Mouse (Mus musculus): ENCODE data around the gene Armc12.
"Not testable (repeated sequence)": the region's sequence is repeated elsewhere in the genome, so short reads cannot be mapped to it uniquely, and the experiment has no call there.

Gene Armc12

DNA sequence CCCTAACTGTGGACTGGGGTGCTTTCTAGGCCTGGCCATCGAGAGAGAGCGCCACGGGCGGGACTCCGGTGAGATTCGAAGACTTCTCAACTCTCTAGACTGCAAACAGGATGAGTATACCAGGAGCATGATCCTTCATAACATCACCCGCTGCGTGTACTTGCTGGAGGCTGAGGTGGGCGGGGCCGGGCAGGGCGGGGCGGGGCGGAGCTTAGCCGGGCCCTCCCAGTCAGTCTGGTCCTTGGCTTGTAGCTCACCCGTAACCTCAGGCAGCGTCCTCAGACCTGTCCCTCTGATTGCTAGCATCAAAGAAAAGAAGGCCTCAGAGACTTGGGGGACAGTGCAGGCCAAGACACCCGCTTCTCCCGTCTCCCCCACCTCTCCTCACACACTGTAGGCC, 1.3 kb downstream of the Armc12 start:
- DNase-seq (ENCODE audit: low spot score in 2 of 2): no peak

DNA sequence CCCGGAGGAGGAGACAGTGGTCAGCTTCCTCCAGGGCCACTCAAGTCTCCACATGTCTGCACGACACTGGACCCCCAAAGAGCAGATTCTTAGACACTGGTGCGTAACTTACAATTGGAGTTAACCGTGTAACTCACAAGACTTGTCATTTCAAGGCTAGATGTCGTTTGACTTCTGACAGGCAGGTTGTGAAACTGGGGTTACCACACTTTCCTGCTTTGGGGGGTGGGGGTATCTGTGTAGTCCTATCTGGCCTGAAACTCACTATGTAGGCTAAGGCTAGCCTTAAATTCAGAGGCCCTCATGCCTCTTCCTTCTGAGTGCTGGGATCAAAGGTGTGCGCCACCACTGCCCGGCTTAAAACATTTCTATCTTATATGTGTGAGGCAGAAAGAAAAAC, 2.0 kb downstream of the Armc12 start:
- no peak for DNase-seq (ENCODE audit: low spot score in 2 of 2)

DNA sequence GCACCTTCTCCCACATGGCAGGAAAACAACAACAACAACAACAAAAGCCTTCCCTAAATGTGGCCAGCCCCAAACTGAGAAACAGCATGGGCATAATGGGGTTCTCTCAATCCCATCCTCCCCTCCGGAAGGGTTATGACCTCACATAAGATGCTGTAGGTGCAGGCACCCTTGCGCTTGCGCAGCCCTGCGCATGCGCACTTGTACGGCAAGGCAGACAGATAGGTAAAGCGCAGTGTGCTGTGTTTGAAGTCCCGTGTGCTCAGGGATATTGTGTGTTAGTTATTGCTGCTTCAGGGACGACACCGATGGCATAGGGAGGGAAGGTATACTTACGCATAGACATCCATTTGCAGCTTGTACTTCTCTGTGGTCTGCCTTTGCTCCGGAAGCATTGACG, 2.7 kb downstream of the Armc12 start:
- no peak for DNase-seq (ENCODE audit: low spot score in 2 of 2)

DNA sequence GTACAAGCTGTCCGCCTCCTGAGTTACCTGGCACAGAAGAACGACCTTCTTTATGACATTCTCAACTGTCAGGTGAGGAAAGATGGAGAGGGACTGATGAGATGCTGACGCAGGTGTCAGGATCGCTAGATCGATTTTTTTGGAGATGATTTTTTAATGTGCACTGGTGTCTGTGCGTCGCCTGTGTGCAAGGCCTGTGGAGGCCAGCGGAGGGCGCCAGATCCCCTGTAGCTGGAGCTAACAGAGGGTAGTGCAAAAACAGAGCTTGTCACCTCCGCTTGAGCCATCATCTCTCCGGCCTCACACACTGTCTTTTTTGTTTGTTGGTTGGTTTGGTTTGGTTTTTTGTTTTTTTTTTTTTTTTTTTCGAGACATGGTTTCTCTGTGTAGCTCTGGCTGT, 7.3 kb downstream of the Armc12 start:
- no peak for DNase-seq (ENCODE audit: low spot score in 2 of 2)

DNA sequence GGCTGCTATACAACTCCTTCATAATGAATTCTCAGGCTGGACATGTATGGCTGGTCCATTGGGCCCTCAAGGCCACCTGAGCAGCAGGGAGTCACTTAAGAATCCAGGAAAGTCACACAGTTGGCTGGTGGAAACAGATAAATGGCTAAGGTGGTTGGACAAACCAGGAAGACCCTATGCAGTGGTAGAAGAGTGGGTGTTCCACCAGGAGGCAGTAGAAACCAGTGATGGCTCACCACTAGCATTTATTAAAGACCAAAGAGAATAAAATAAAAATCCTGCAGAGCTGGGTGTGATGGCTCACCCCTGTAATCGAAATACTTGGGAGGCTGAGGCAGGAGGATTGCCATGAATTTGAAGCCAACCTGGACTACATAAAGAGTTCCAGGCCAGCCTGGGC, 16.3 kb downstream of the Armc12 start:
- no peak for DNase-seq (ENCODE audit: low spot score in 2 of 2)

DNA sequence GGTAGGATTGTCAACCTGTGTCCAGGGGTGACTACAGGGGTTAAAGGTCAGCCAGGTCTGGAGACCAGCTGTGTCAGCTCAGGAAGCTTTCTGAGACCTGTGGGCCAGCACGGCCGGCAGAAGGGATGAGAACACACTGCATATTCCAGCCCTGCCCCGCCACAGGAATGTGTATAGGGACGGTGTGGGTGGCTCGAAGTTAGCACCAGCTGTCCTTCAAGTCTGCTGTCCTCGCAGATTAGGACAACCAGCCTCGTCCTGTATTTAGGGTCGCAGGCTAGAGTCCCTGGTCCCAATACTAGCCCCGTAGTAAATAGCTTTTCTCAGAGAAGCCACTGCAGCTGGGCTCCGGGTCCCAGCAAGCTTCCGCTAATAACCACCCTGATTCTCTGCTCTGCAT, 17.9 kb downstream of the Armc12 start:
- DNase-seq (ENCODE audit: low spot score in 2 of 2): no peak

DNA sequence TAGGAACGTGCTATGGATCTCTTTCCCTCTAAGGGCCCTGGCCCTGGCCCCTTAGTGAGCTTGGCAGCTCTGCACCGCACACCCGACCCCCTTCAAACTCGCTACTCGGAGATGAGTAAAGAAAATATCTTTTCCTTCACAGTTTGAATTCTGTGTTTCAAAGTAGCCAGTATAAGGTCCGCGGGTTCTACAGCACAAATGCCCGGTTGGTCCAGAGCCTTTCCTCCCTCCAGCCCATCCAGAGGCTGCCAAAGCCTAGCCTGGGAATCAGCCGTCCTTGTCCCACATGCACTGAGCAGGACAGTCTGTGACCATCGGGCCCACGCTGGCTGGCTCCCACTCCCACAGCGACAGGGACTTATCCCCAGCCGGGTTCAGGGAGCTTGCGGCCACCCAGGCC, 18.5 kb downstream of the Armc12 start, which contains the start of gene Clpsl2:
Gene Clpsl2, plus strand, starts transcription at position 301 of the 400 bp plus-strand sequence.
- DNase-seq (ENCODE audit: low spot score in 2 of 2): no peak

DNA sequence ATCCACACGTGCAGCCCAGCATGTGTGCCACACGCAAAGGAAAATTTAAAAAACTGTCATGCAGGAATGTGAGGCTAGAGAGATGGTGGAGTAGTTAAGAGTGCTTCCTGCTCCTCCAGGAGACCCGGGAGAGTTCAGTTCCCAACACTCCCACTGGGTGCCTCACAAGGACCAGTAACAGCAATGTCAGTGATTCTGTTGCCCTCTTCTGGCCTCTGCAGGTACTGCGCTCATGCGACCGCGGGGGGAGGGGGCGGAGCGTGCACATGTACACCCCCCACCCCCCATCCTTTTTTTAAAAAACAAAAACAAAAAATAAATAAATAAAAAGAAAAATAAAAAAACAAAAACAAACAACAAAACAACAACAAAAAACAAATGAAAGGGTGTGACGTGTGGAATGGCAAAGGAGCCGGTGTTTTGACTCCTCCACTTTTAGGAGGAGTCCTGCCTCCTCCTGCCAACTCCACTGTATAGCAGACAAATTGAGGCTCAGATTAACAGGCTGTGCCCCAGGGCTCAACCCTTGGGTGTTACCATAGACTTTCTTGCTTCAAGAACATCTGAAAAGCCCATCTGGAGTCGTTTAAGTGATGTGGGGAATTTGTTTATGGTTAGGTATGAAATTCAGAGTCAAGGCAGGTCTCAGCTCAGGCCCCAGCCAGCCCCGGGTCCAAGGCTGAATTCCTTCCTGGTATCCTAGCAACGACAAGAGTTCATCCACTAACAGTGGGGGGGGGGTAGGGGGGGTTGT, 22.6 kb downstream of the Armc12 start:
- DNase-seq (ENCODE audit: low spot score in 2 of 2): peak; percentile 26 to 66

DNA sequence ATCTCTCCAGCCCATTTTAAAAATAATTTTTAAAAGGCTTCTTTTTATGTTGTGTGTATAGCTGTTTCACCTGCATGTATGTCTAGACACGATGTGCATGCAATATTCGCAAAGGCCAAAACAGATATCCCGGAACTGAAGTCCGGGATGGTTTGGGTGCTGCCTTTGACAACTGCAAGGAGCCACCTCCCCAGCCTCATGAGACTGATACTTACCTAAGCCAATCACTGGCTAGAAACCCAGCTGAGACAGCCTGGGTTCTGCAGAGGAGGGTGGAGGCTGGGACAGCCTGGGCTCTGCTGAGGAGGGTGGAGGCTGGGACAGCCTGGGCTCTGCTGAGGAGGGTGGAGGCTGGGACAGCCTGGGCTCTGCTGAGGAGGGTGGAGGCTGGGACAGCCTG, 23.4 kb downstream of the Armc12 start:
- DNase-seq (ENCODE audit: low spot score in 2 of 2): not testable (repeated sequence)

DNA sequence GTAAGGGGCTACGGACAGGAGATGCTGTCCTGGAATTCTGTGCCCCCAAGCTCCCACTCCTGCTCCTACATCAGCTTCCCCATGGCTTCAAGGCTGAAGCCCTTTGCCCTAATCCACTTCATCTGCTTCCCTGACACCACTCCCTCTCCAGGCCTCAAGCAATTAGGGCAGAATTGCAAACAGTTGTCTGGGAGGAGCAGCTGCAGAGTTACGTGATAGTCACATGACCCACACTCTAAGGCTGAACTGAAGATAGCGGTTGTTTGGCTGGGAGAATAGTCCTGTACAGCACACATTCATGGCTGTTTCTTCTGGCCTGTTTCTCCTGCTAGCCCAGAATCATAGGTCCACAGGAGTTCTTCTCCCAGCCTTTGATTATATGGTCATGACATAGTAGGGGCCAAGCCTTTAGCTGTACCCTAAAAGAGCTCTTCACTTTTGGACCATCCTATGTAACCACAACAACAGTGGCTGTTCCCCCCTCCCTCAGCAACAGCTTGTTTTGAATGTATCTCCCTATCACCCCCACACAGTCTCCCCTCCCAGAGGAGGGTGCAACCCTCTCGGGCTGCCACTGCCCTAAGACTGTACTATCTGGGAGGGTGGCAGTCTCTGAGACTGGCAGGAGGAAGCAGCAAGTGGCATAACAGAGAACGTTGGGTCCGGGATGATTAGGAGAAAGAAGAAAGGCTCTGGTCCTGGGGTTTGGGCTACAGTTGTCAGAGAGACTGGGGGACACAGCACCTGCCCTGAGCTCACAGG, 26.2 kb downstream of the Armc12 start:
- no peak for DNase-seq (ENCODE audit: low spot score in 2 of 2)

DNA sequence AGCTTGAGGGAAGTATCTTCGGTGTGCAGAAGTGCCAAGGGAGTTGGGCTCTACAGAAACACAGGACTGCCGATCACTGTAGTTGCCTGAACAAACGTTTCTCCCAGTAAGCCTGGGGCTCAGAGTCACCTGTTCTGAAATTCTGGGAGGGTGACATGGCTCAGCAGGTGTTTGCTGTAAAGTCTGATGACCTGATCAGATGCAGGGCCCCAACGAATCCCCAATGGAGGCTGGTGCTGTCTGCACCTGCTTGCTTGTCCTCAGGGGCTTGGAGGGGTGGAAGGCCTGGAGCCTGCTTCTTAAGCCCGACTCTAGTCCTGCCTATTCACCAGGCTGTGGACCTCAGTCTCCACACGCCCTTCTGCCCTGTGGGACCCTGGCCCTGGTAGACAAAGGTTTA, 27.2 kb downstream of the Armc12 start:
- no peak for DNase-seq (ENCODE audit: low spot score in 2 of 2)

DNA sequence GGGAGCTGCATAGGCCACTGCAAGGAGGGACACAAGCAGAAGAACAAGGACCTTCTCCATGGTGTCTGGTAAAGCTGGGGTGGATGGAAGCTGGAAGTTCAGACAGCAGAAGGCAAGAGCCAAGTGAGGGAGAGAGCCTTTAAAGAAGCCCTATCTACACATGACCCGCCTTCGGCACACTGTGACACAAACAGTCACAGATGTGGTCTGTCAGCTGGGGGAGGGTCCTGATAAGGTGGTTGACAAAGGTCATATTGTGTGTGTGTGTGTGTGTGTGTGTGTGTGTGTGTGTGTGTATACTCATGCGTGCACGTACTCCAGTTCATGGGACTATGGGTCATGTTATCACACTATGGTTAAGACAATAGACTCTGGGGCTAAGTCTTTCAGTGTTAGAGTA, 30.0 kb downstream of the Armc12 start, which contains the start of gene Clps:
Gene Clps, minus strand, starts transcription at position 169 of the 400 bp plus-strand sequence.
- DNase-seq (ENCODE audit: low spot score in 2 of 2): no peak

DNA sequence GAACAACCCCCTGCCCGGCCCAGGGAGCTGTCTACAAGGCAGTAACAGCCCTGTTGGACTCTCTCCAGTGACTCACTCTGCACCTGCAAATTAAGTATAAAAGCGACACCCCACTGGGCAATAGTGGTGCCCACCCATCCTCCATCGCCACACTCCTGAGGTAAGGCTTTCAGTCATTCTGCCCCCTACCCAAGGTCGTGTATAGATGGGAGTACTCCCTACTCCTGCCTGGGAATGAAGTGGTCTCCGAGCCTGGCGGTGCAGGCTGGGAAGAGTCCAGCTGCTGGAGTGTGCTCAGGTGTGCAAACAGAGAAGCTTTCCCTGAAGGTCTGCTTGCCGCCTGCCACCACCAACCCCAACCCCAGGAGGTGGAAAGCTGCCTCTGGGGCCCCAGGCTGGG, 31.0 kb downstream of the Armc12 start:
- no peak for DNase-seq (ENCODE audit: low spot score in 2 of 2)

DNA sequence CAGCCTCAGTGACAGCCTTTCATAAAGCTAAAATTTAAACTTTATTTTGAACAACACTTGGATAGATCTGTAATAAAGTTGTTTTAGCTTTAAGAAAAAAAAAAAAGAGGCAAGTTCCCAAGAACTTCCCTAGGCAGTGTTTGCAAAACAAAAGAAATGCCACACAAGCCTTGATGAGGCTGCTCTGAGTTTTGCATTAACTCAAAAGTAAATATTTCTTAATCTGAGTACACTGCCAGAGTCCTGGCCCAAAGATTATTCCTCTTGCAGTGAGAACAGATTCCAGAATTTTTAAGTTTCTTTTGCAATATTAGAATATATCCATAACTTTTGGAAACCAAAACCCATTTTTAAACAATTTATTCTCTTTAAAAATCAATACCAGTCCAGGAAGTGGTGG, 34.6 kb downstream of the Armc12 start:
- DNase-seq (ENCODE audit: low spot score in 2 of 2): no peak

DNA sequence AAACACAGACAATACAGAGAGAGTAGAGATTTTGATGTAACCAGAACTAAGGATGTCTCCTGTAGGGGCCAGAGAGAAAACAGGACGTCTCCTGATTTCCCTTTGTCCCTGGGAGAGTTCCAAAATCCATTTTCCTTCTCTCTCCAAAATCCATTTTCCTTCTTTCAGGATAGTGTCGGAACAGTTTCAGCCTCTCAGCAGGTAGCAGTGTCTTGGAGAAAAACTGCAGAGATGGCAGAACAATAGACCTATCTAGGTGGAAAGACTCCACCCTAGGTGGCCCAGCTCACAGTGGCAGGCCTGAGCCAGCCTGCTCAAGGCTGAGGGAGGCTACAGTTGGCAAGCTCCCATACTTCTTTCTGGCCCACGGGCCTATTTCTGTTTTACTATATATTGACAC, 36.9 kb downstream of the Armc12 start:
- no peak for DNase-seq (ENCODE audit: low spot score in 2 of 2)

DNA sequence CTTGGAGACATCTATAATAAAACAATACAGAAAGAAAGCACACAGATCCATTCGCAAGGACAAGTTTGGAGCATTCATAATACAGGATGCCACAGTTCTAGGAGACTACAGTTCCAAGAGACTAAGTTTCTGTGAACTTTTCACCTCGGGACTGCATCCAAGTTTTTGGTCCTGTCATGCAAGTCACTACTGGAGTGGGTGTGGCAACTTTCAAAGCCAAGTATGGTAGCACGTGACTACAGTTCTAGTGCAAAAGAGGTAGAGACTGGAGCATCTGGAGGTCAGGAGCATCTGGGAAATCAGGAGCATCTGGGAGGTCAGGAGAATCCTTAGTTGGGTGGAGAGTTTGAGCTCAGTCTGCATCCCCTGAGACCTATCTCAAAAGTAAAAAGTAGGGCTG, 41.3 kb downstream of the Armc12 start:
- DNase-seq (ENCODE audit: low spot score in 2 of 2): no peak

DNA sequence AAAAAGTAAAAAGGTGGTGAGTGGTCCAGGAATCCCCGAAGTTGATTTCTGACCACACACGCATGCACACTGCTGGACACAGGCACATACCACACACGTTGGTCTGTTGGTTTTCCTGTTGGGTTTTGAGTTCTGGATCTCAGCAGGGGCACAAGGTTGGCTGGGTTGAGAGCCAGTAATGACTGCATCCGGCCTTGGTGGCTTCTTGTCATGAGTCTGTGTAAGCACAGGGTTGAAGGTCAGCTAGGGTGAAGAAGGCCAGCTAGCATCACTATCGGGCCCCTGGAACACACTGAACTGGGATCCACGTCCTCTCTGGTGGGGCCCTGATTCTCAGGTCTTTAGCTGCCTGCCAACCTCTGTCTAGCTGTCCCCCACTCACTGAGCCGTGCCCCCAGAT, 41.9 kb downstream of the Armc12 start:
- DNase-seq (ENCODE audit: low spot score in 2 of 2): no peak

DNA sequence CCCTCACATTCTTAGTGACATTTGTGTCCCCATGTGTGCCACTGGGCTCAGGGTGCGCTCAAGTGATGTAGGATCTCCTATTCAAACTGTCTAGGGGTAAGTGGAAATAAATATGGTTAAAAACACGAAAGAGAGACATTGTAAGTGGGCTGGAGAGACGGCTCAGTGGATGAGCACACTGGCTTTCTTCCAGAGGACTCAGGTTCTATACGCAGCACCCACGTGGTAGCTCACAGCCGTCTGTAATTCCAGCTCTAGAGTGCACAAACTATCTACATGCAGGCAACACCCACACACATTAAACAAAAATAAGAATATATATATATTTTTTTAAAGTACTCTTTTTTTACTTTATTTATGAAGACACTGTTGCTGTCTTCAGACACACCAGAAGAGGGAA, 42.3 kb downstream of the Armc12 start:
- DNase-seq (ENCODE audit: low spot score in 2 of 2): no peak

DNA sequence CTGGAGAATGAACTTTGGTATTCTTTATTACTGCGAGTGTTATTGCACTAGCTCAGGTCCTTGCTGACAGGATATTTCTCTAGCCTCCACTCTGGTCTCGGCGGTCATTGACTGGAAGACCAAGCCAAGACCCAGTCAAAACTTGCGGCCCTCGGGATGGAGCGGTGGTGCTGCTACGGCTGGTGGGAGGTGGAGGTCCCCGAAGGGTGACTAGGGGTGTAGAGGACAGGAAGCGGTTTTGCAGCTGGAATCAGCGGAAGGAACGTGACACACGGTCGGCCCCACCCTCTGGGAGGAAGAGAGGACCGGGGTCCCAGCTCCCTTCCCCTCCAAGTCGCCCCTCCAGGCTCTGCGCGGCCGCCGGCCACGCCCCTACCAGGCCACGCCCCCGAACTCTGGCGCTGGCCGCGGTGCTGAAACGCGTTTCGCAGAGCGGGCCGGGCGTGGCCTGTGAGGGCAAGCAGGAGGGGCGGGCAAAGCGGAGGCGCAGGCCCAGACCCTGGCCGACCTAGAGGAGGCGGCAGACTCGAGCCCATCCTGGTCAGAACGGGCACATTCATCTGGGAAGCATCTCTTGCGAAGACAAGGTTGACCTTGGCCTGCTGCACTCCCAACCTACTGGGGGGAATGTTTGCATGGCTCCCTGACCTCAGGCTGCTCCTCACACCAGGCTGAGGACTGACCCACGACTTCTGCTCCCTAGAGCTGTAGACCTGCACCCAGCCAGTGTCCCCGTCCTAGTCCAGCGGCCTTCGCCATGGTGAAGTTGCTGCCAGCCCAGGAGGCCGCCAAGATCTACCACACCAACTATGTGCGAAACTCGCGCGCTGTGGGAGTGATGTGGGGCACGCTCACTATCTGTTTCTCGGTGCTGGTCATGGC, 44.9 kb downstream of the Armc12 start, which contains the start of gene Lhfpl5:
Gene Lhfpl5, plus strand, starts transcription at position 398 of the 882 bp plus-strand sequence.
- no peak for DNase-seq (ENCODE audit: low spot score in 2 of 2)

DNA sequence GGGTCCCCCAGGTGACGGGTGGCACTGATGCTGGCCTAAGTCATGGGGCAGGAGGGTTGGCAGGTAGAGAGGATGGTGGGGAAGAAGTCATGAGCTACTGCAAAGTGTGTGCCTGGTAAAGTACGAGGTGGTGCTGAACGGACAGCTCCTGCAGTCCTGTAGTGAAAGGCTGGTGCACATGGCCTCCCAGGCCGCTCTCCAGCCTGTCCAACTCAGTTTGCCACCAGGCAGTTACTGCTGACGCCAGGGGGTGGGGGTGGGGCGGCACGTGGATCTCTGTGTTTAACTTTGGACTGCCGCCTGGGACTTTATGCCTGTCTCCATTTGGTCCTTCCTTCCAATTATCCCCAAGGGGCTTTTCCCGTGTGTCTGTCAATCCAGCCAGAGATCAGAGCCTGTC, 49.8 kb downstream of the Armc12 start:
- no peak for DNase-seq (ENCODE audit: low spot score in 2 of 2)

DNA sequence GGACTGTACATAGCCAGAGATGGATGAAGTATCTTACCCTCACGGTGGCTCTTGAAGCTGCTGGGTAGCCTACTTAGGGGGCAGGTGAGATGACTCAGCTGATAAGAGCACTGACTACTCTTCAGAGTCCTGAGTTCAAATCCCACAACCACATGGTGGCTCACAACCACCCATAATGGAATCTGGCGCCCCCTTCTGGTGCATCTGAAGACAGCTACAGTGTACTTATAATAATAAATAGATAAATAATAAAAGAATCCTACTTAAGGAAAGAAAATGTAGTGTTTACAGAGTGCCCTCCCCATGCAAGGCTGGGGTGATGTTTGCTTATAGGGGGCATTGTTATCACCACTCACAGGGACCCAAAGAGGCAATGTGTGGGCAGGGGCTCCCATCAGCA, 50.5 kb downstream of the Armc12 start:
- no peak for DNase-seq (ENCODE audit: low spot score in 2 of 2)

DNA sequence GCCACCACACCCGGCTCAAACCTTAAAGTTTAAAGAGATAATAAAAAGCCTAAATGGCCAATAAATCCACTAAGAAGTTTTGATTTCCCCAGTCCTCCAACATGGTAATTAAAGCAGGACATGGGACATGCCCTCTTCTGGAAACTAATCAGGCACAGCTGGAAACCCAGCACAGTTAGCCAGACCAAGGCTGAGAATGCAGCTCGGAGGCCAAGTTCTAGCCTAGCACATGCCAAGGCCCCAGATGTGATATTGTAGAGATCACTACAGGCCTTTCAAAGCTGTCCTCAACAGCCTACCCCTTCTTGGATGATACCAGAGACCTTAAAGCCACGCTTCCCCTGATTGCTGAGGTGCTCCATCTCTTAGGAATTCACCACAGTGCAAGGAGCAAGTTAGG, 55.9 kb downstream of the Armc12 start:
- DNase-seq (ENCODE audit: low spot score in 2 of 2): no peak

All from frontal cortex, postnatal 14 days (tissue).